Mouse (Mus musculus) G1E-ER4 (cell line): ENCODE measurements around the gene Dtx3. TPM values are rescaled to one million over a fixed set of nuclear protein-coding genes. Genes with fewer than 3 reads are reported as not detected.

Source experiments
- GATA1 ChIP-seq: IDR thresholded peaks from one replicate; pipeline ENCODE4 v1.8.0; 2012; ENCODE audit warnings: low read length, inconsistent platforms
- polyA plus RNA-seq: library from polyadenylated mRNA; stranded (reverse); fragments of >175 nt; gene quantifications from 2 replicates; pipeline ENCODE4 v1.2.3, GENCODE M21; 2012

Gene Dtx3
- polyA plus RNA-seq: 129 and 155 TPM in 2 replicates

- TF ChIP-seq GATA1: no peak
Observed at GRCm38 (mm10) chr10:127195328-127196129, at the start of gene Dtx3. Gene Dtx3, minus strand, starts transcription at chr10:127195728.

GRCm38 (mm10) chr10:127238241-127238824 lies 42.8 kb upstream of the Dtx3 start:
- TF ChIP-seq GATA1: no peak

GRCm38 (mm10) chr10:127236541-127236940 lies 41.0 kb upstream of the Dtx3 start:
- TF ChIP-seq GATA1: no peak

- no peak for TF ChIP-seq GATA1
Observed at GRCm38 (mm10) chr10:127233141-127233540, 37.6 kb upstream of the Dtx3 start.

GRCm38 (mm10) chr10:127231741-127232140 lies 36.2 kb upstream of the Dtx3 start:
- no peak for TF ChIP-seq GATA1

- no peak for TF ChIP-seq GATA1
Observed at GRCm38 (mm10) chr10:127230693-127231092, 35.2 kb upstream of the Dtx3 start.

GRCm38 (mm10) chr10:127228897-127229296 lies 33.4 kb upstream of the Dtx3 start:
- no peak for TF ChIP-seq GATA1

- TF ChIP-seq GATA1: no peak
Observed at GRCm38 (mm10) chr10:127227163-127227562, 31.6 kb upstream of the Dtx3 start.

- no peak for TF ChIP-seq GATA1
Observed at GRCm38 (mm10) chr10:127226318-127226895, 30.9 kb upstream of the Dtx3 start.

- TF ChIP-seq GATA1: no peak
Observed at GRCm38 (mm10) chr10:127225732-127226131, 30.2 kb upstream of the Dtx3 start.

- TF ChIP-seq GATA1: no peak
Observed at GRCm38 (mm10) chr10:127225213-127225612, 29.7 kb upstream of the Dtx3 start.

GRCm38 (mm10) chr10:127218339-127218738 lies 22.8 kb upstream of the Dtx3 start:
- TF ChIP-seq GATA1: no peak

GRCm38 (mm10) chr10:127217177-127217576 lies 21.6 kb upstream of the Dtx3 start:
- no peak for TF ChIP-seq GATA1

GRCm38 (mm10) chr10:127216456-127216855 lies 20.9 kb upstream of the Dtx3 start:
- no peak for TF ChIP-seq GATA1

- TF ChIP-seq GATA1: no peak
Observed at GRCm38 (mm10) chr10:127214422-127214803, 18.9 kb upstream of the Dtx3 start.

- no peak for TF ChIP-seq GATA1
Observed at GRCm38 (mm10) chr10:127213704-127214421, 18.3 kb upstream of the Dtx3 start.
